Mouse (Mus musculus): Measurements from ENCODE around the gene Leprot. TPM values are rescaled to one million over a fixed set of nuclear protein-coding genes. Genes with fewer than 3 reads are reported as not detected.

Leprot gene
- polyA plus RNA-seq, 1 experiment = 43.1 TPM

DNA sequence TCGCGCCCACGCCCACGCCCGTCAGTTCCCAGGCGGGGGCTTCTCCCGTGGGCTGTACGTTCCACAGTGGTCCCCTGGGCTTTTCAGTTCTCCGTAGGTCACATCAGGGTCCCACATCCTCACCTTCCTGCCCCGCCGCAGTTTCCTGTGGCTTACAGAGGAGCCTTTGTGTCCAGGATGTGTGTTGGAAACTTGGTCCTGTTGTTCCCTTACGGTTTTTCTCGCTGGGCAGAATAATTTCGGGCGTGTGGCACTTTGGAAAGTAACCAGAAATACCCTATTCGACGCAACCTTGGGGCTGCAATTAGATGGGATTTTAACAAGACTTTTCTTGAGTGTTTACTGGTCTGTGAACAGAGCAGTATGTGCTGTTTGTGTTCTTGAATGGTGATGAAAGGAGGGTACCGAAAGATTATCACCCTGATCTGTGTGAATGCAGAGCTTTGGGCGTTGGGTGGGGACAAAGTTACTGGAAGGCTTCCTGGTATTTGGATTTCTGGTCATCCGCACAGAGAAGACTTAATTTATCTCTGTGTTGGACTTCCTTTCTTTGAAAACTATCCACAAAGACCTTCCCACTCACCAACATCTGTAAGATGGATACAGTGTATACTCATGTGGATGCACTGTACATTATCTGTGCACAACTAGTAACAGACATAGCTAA, 591 bp downstream of the Leprot start:
- peaks cover 26% of the 10 kb centered on the region for H3K79me2 ChIP-seq (ENCODE audit: control insufficient read depth, insufficient read depth)
- no peaks in the 10 kb centered on the region for H3K27me3 ChIP-seq (ENCODE audit: control insufficient read depth, insufficient read depth, insufficient read length)
- no peaks in the 10 kb centered on the region for H3K36me3 ChIP-seq (ENCODE audit: control insufficient read depth, insufficient read depth)
- peak overlapping the region; percentile 41 for H3ac ChIP-seq (ENCODE audit: control insufficient read depth, insufficient read length)
- peak overlapping the region; percentile 70 for H3K4me2 ChIP-seq (ENCODE audit: low read depth)
- H3K4me3 ChIP-seq = peak overlapping the region; percentile 52
- no peak for TF ChIP-seq CEBPB (IDR thresholded peaks at IDR 0.05; ENCODE audit: insufficient read depth, poor library complexity, severe bottlenecking)
- TF ChIP-seq POLR2A (IDR thresholded peaks at IDR 0.05; ENCODE audit: insufficient read length, low read depth) = no peak
- no peak for TF ChIP-seq SRF (IDR thresholded peaks at IDR 0.05; ENCODE audit: control insufficient read depth, insufficient read length, low read depth)
- no peak for TF ChIP-seq E2F4 (IDR thresholded peaks at IDR 0.05; ENCODE audit: insufficient read depth)
- TF ChIP-seq MYOD1 (IDR thresholded peaks at IDR 0.05; ENCODE audit: control insufficient read depth in 1 of 3, insufficient read length in 2 of 3, low read depth in 2 of 3) = no peak
- no peak for TF ChIP-seq USF1 (IDR thresholded peaks at IDR 0.05; ENCODE audit: low read depth)
- TF ChIP-seq MYOG (IDR thresholded peaks at IDR 0.05; ENCODE audit: control insufficient read depth in 1 of 3, insufficient read depth in 1 of 3, insufficient read length in 2 of 3, low read depth in 2 of 3) = no peak
- TF ChIP-seq MAX (IDR thresholded peaks at IDR 0.05; ENCODE audit: low read depth) = no peak
- TF ChIP-seq POLR2AphosphoS2 (IDR thresholded peaks at IDR 0.05; ENCODE audit: insufficient read length, low read depth) = no peak
- no peak for TF ChIP-seq REST (IDR thresholded peaks at IDR 0.05; ENCODE audit: insufficient read depth, insufficient read length)
- no peak for TF ChIP-seq TCF12 (IDR thresholded peaks at IDR 0.05; ENCODE audit: insufficient read depth, poor library complexity, severe bottlenecking)
- no peak for TF ChIP-seq TCF3 (IDR thresholded peaks at IDR 0.05; ENCODE audit: insufficient read length, low read depth)

DNA sequence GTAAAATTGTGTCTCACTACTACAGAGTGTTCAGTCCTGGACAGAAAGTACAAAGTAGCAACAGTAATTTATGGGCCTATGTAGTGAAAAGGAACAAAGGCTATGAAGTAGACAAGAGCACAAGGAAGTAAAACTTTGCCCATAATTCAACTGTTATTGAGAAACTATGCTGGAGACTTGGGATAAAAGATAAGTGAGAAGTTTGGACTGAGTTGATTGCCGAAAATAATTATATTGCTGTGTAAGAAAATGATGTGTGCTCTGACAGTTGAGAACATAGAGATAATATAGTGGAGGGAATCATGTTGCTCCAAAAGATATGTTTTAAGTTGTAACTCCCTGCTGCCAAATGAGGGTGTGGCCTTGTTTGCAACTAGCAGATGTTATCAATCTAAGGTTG, 1.2 kb downstream of the Leprot start:
- TF ChIP-seq POLR2AphosphoS2 (IDR thresholded peaks at IDR 0.05; ENCODE audit: insufficient read length, low read depth) (no peak), REST (IDR thresholded peaks at IDR 0.05; ENCODE audit: insufficient read depth, insufficient read length) (no peak), MYOD1 (IDR thresholded peaks at IDR 0.05; ENCODE audit: control insufficient read depth in 1 of 3, insufficient read length in 2 of 3, low read depth in 2 of 3) (no peak), TCF3 (IDR thresholded peaks at IDR 0.05; ENCODE audit: insufficient read length, low read depth) (no peak), USF1 (IDR thresholded peaks at IDR 0.05; ENCODE audit: low read depth) (no peak), TCF12 (IDR thresholded peaks at IDR 0.05; ENCODE audit: insufficient read depth, poor library complexity, severe bottlenecking) (no peak)
- H3K4me2 ChIP-seq (ENCODE audit: low read depth) = peak overlapping the region; percentile 70
- peaks cover 26% of the 10 kb centered on the region for H3K79me2 ChIP-seq (ENCODE audit: control insufficient read depth, insufficient read depth)
- peak overlapping the region; percentile 52 for H3K4me3 ChIP-seq
- H3ac ChIP-seq (ENCODE audit: control insufficient read depth, insufficient read length) = peak overlapping the region; percentile 41
- no peaks in the 10 kb centered on the region for H3K27me3 ChIP-seq (ENCODE audit: control insufficient read depth, insufficient read depth, insufficient read length)
- no peaks in the 10 kb centered on the region for H3K36me3 ChIP-seq (ENCODE audit: control insufficient read depth, insufficient read depth)

DNA sequence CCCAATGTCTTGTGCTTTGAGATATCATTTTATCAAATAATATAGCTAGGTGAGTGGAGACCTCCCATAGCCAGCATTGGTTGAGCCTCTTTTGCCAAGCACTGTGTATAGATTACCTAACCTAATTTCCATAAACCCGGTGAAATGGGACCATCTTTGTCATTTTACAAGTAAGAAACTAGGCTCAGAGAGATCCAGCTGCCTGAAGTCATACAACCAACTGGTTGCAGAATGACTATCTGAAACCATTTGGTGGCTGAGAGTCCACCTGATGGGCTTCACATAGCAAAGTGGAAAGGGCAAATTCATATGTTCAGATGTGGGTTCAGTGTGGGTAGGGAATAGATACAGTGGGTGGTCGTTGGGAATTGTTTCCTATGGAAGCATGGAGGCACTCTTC, 3.4 kb downstream of the Leprot start:
- TF ChIP-seq TCF3 (IDR thresholded peaks at IDR 0.05; ENCODE audit: insufficient read length, low read depth) (no peak), CEBPB (IDR thresholded peaks at IDR 0.05; ENCODE audit: insufficient read depth, poor library complexity, severe bottlenecking) (no peak), REST (IDR thresholded peaks at IDR 0.05; ENCODE audit: insufficient read depth, insufficient read length) (no peak), USF1 (IDR thresholded peaks at IDR 0.05; ENCODE audit: low read depth) (no peak), POLR2A (IDR thresholded peaks at IDR 0.05; ENCODE audit: insufficient read length, low read depth) (no peak), E2F4 (IDR thresholded peaks at IDR 0.05; ENCODE audit: insufficient read depth) (no peak), TCF12 (IDR thresholded peaks at IDR 0.05; ENCODE audit: insufficient read depth, poor library complexity, severe bottlenecking) (no peak), MYOG (IDR thresholded peaks at IDR 0.05; ENCODE audit: control insufficient read depth in 1 of 3, insufficient read depth in 1 of 3, insufficient read length in 2 of 3, low read depth in 2 of 3) (no peak), MAX (IDR thresholded peaks at IDR 0.05; ENCODE audit: low read depth) (no peak)
- no peaks in the 10 kb centered on the region for H3K36me3 ChIP-seq (ENCODE audit: control insufficient read depth, insufficient read depth)
- H3K4me2 ChIP-seq (ENCODE audit: low read depth) = no peak overlapping the region
- H3K27me3 ChIP-seq (ENCODE audit: control insufficient read depth, insufficient read depth, insufficient read length) = no peaks in the 10 kb centered on the region
- H3ac ChIP-seq (ENCODE audit: control insufficient read depth, insufficient read length) = no peak overlapping the region
- H3K4me3 ChIP-seq = no peak overlapping the region
- H3K79me2 ChIP-seq (ENCODE audit: control insufficient read depth, insufficient read depth) = peaks cover 26% of the 10 kb centered on the region

DNA sequence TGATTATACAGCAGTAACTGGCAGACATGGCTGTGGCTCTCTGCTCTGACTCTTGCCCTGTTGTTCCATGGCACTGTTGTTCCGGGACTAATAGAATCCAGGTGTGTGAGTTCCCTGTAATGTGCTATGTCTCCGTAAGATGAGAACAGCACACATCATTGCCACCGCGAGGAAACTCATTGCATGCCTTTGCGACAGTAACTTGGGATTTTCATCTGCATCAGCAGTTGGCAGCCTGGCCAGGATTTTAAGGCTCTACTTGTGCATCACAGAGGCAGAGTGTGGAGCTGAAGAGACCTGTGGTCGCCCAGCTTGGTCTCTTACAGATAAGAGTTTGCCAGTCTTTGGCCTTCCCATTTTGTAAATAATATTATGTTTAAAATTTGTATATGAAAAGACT, 6.7 kb downstream of the Leprot start:
- no peak overlapping the region for H3K4me3 ChIP-seq
- H3K79me2 ChIP-seq (ENCODE audit: control insufficient read depth, insufficient read depth) = peaks cover 13% of the 10 kb centered on the region
- TF ChIP-seq MAX (IDR thresholded peaks at IDR 0.05; ENCODE audit: low read depth) (no peak), E2F4 (IDR thresholded peaks at IDR 0.05; ENCODE audit: insufficient read depth) (no peak), TCF3 (IDR thresholded peaks at IDR 0.05; ENCODE audit: insufficient read length, low read depth) (no peak), USF1 (IDR thresholded peaks at IDR 0.05; ENCODE audit: low read depth) (no peak), POLR2AphosphoS2 (IDR thresholded peaks at IDR 0.05; ENCODE audit: insufficient read length, low read depth) (no peak), SRF (IDR thresholded peaks at IDR 0.05; ENCODE audit: control insufficient read depth, insufficient read length, low read depth) (no peak), CEBPB (IDR thresholded peaks at IDR 0.05; ENCODE audit: insufficient read depth, poor library complexity, severe bottlenecking) (no peak), TCF12 (IDR thresholded peaks at IDR 0.05; ENCODE audit: insufficient read depth, poor library complexity, severe bottlenecking) (no peak), MYOD1 (IDR thresholded peaks at IDR 0.05; ENCODE audit: control insufficient read depth in 1 of 3, insufficient read length in 2 of 3, low read depth in 2 of 3) (no peak), REST (IDR thresholded peaks at IDR 0.05; ENCODE audit: insufficient read depth, insufficient read length) (no peak), MYOG (IDR thresholded peaks at IDR 0.05; ENCODE audit: control insufficient read depth in 1 of 3, insufficient read depth in 1 of 3, insufficient read length in 2 of 3, low read depth in 2 of 3) (no peak), POLR2A (IDR thresholded peaks at IDR 0.05; ENCODE audit: insufficient read length, low read depth) (no peak)
- no peak overlapping the region for H3ac ChIP-seq (ENCODE audit: control insufficient read depth, insufficient read length)
- no peaks in the 10 kb centered on the region for H3K27me3 ChIP-seq (ENCODE audit: control insufficient read depth, insufficient read depth, insufficient read length)
- peaks cover 5% of the 10 kb centered on the region for H3K36me3 ChIP-seq (ENCODE audit: control insufficient read depth, insufficient read depth)
- H3K4me2 ChIP-seq (ENCODE audit: low read depth) = no peak overlapping the region
